26 mouse cellular contexts compared by ENCODE assay signal in the genomic region with DNA sequence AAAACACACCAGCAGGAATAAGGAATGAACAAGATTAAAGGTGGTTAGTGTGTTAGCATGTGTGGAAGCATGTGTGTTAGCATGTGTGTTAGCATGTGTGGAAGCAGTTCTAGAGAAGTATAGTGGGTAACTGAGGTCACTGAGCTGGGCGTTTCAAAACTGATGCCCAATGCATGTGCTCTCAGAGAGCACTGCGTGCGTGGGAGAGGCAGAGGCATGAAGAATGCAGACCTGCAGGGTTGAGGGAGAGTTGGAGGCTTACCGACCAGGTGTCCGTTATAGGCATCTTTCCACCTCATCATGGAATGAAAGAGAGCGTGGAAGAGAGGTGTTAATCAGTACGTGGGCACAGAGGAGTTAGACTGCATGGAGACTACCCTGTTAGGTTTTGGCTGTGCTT. TPM values are rescaled to one million over a fixed set of nuclear protein-coding genes. Genes with fewer than 3 reads are reported as not detected.
DNase-seq lines count a peak whose midpoint lies in the region; ATAC-seq and TF ChIP-seq lines count a peak whose summit lies in the region.
"Had no signal": no experiment of that assay in that cellular context is flagged by ENCODE, and none has a peak within 500 bp of the region (broad histone marks: within the 10 kb centered on the region; RNA-seq: fewer than 3 reads in every experiment).

No protein-coding gene starts in this region.

- H3K9ac ChIP-seq in heart, embryonic 12.5 days, result no peak overlapping the region
- H3K9ac ChIP-seq: embryonic facial prominence, embryonic 12.5 days; forebrain, embryonic 13.5 days; forebrain, embryonic 15.5 days had no signal

- H3K27me3 ChIP-seq in heart, embryonic 12.5 days (replicated peaks), result no peaks in the 10 kb centered on the region
- H3K27me3 ChIP-seq: CH12.LX; embryonic facial prominence, embryonic 12.5 days; forebrain, embryonic 13.5 days; forebrain, embryonic 15.5 days; Patski had no signal

- 81% methylated on average over 7 of the region's 7 CpGs for WGBS in heart, embryonic 12.5 days

- no peak overlapping the region for H3K4me3 ChIP-seq in heart, embryonic 12.5 days
- H3K4me3 ChIP-seq in layer of hippocampus, adult 2 months, result no peak overlapping the region
- H3K4me3 ChIP-seq: embryonic facial prominence, embryonic 10.5 days; embryonic facial prominence, embryonic 12.5 days; forebrain, embryonic 13.5 days; forebrain, embryonic 15.5 days had no signal

- H3K4me1 ChIP-seq in heart, embryonic 12.5 days (replicated peaks), result peaks cover 6% of the 10 kb centered on the region
- H3K4me1 ChIP-seq: embryonic facial prominence, embryonic 12.5 days; forebrain, embryonic 13.5 days; forebrain, embryonic 15.5 days had no signal

- peak; percentile 4 for DNase-seq in cerebellum, adult 11-12 months
- DNase-seq in cerebellum, adult 9-10 months, result no peak
- peak; percentile 75 for DNase-seq in heart, adult 11 months
- no peak for DNase-seq in layer of hippocampus, adult 2 months (ENCODE audit: low spot score in 2 of 2)
- no peak for DNase-seq in layer of hippocampus, adult 11-12 months (ENCODE audit: low spot score)
- DNase-seq in testis, postnatal 10 days (ENCODE audit: low spot score), result peak; percentile 32
- DNase-seq in testis, postnatal 14 days (ENCODE audit: low spot score), result no peak
- DNase-seq: adrenal gland, adult 8-10 months; adrenal gland, postnatal 14 days; adrenal gland, postnatal 36 days; B cell, adult 2 months; cerebellum, adult 18-20 months; cerebellum, adult 8-10 months; cerebellum, postnatal 10 days; cerebellum, postnatal 25 days had no signal

- H3K27ac ChIP-seq in heart, embryonic 12.5 days (ENCODE audit: poor library complexity, severe bottlenecking), result no peak overlapping the region
- H3K27ac ChIP-seq in layer of hippocampus, adult 2 months, result peak overlapping the region; percentile 32; the same call in 1 of the 2 replicates
- H3K27ac ChIP-seq: embryonic facial prominence, embryonic 10.5 days; embryonic facial prominence, embryonic 12.5 days; forebrain, embryonic 13.5 days; forebrain, embryonic 15.5 days had no signal

- H3K36me3 ChIP-seq in heart, embryonic 12.5 days, result no peaks in the 10 kb centered on the region
- H3K36me3 ChIP-seq: embryonic facial prominence, embryonic 10.5 days; embryonic facial prominence, embryonic 12.5 days; forebrain, embryonic 15.5 days; G1E had no signal

- ATAC-seq in heart, embryonic 12.5 days (ENCODE audit: insufficient number of reproducible peaks, low FRiP score), result no peak
- ATAC-seq: activated CD4-positive, CD25-positive, alpha-beta regulatory T cell, adult 4 months; CD4-positive, CD25-positive, alpha-beta regulatory T cell, adult 4 months; forebrain, embryonic 13.5 days; forebrain, embryonic 15.5 days; Patski had no signal

- H3K9me3 ChIP-seq in heart, embryonic 12.5 days (replicated peaks), result no peaks in the 10 kb centered on the region
- H3K9me3 ChIP-seq: embryonic facial prominence, embryonic 10.5 days; embryonic facial prominence, embryonic 12.5 days; forebrain, embryonic 13.5 days; forebrain, embryonic 15.5 days; G1E had no signal

- no peak for TF ChIP-seq CTCF in layer of hippocampus, adult 2 months (conservative IDR thresholded peaks at IDR 0.05)

- no peak overlapping the region for H3K4me2 ChIP-seq in heart, embryonic 12.5 days
- H3K4me2 ChIP-seq: embryonic facial prominence, embryonic 12.5 days; forebrain, embryonic 13.5 days; forebrain, embryonic 15.5 days had no signal

RNA-seq across cellular contexts. Expression of gene Abhd6, which starts 17.8 kb away (rescaled TPM):
- 9.9 and 10.1 TPM in 2 replicates for polyA plus RNA-seq in heart, embryonic 12.5 days (2016; fragmentation: Nextera tagmentation; extraction: Ambion mirVana)
- total RNA-seq in layer of hippocampus, adult 2 months (2021), result 10 to 100 TPM; 77.1 to 78.0 TPM
- total RNA-seq: G1E had no signal
- polyA plus RNA-seq: G1E had no signal

RNA-seq across cellular contexts. Expression of gene Dnase1l3, which starts 26.2 kb away (rescaled TPM):
- 0.04 TPM in 1 of 2 replicates, not detected in the other for polyA plus RNA-seq in heart, embryonic 12.5 days (2016; fragmentation: Nextera tagmentation; extraction: Ambion mirVana)
- total RNA-seq in layer of hippocampus, adult 2 months (2021), result not detected
- polyA plus RNA-seq: forebrain, embryonic 11.5 days; G1E had no signal

RNA-seq across cellular contexts. Expression of gene Rpp14, which starts 59.6 kb away (rescaled TPM):
- 42.2 and 42.6 TPM in 2 replicates for polyA plus RNA-seq in heart, embryonic 12.5 days (2016; fragmentation: Nextera tagmentation; extraction: Ambion mirVana)
- total RNA-seq in layer of hippocampus, adult 2 months (2021), result 10 to 100 TPM; 30.5 to 31.7 TPM

Comparison
In these comparisons a context has a peak if more than half of its experiments do, and no peak if none do; other contexts are left out.
1. DNase-seq: peak in cerebellum, adult 11-12 months (single experiment), heart, adult 11 months (single experiment) and testis, postnatal 10 days (single experiment); none in cerebellum, adult 9-10 months (single experiment), layer of hippocampus, adult 2 months (0 of 2), layer of hippocampus, adult 11-12 months (single experiment) and testis, postnatal 14 days (single experiment).